Mouse (Mus musculus) midbrain, embryonic 14.5 days (tissue): Measurements from ENCODE around the gene Kif19a. TPM values are rescaled to one million over a fixed set of nuclear protein-coding genes. Genes with fewer than 3 reads are reported as not detected.
A peak's percentile ranks its signal among the peaks of the same experiment; 100 is the strongest.

Experiments
- ATAC-seq: fragments of 200-750 bp; cut with Nextera tagmentation; 2 replicates; pipeline ENCODE4 v1.8.0; 2017; ENCODE audit warnings: moderate number of reproducible peaks, moderate library complexity; ENCODE audit not compliant: low FRiP score, low TSS enrichment
- DNase-seq: peaks from one replicate; pipeline ENCODE4 v3.0.0-alpha.2; 2015
- H3K27ac ChIP-seq: fragments of 300-500 bp; sonication (generic); replicated peaks from 2 replicates; pipeline ENCODE4 v1.5.1; 2014; ENCODE audit warnings: mild to moderate bottlenecking, low read depth, low read length, moderate library complexity
- H3K27me3 ChIP-seq: fragments of 300-500 bp; sonication (generic); 2 replicates; pipeline ENCODE4 v1.6.1; 2014; ENCODE audit warnings: low read length, control low read depth, mixed read lengths; ENCODE audit not compliant: control insufficient read depth, insufficient read depth
- H3K36me3 ChIP-seq: fragments of 300-500 bp; sonication (generic); 2 replicates; pipeline ENCODE4 v1.6.1; 2014; ENCODE audit warnings: low read length, control low read depth; ENCODE audit not compliant: control insufficient read depth, insufficient read depth
- H3K4me1 ChIP-seq: fragments of 300-500 bp; sonication (generic); 2 replicates; pipeline ENCODE4 v1.6.1; 2014; ENCODE audit warnings: mild to moderate bottlenecking, antibody characterized with exemption, low read length, control low read depth; ENCODE audit not compliant: control insufficient read depth, insufficient read depth
- H3K4me2 ChIP-seq: fragments of 300-500 bp; sonication (generic); 2 replicates; pipeline ENCODE4 v1.6.1; 2014; ENCODE audit warnings: mild to moderate bottlenecking, low read length, moderate library complexity
- H3K4me3 ChIP-seq: fragments of 300-500 bp; sonication (generic); replicated peaks from 2 replicates; pipeline ENCODE4 v1.5.1; 2014; ENCODE audit warnings: low read depth, low read length
- H3K9ac ChIP-seq: fragments of 300-500 bp; sonication (generic); replicated peaks from 2 replicates; pipeline ENCODE4 v1.6.1; 2014; ENCODE audit warnings: mild to moderate bottlenecking, low read length, moderate library complexity
- H3K9me3 ChIP-seq: fragments of 300-500 bp; sonication (generic); 2 replicates; pipeline ENCODE4 v1.6.1; 2016; ENCODE audit warnings: low read length, control low read depth, mixed read lengths; ENCODE audit not compliant: control insufficient read depth
- WGBS: fragments of 180-500 bp; shearing (Covaris S2); extraction: QIAGEN DNeasy Blood & Tissue Kit; methylation state at CpG from one replicate; pipeline ENCODE4 v1.1.7; 2014; 5-methylcytosine and 5-hydroxymethylcytosine counted together
- polyA plus RNA-seq: library from polyadenylated mRNA; unstranded; fragments of >200 nt; fragmentation: Nextera tagmentation; extraction: Ambion mirVana; gene quantifications from 2 replicates; pipeline ENCODE4 v1.2.1, GENCODE M21; 2014

Gene Kif19a
- polyA plus RNA-seq, 1 experiment from 2014 or later, result 0.88 TPM

- H3K27ac ChIP-seq, result no peak overlapping the region
- no peak for ATAC-seq
- no peak for DNase-seq
These were observed 42.7 kb downstream of the Kif19a start for GRCm38 (mm10) chr11:114807686-114808427.

GRCm38 (mm10) chr11:114809371-114809770 is 44.2 kb downstream of the Kif19a start:
- H3K4me3 ChIP-seq, result no peak overlapping the region
- H3K4me2 ChIP-seq, result no peak overlapping the region
- 94% methylated on average over 1 of the region's 1 CpGs for WGBS
- DNase-seq, result no peak
- H3K4me1 ChIP-seq, result peaks cover 6% of the 10 kb centered on the region; the same call in 1 of the 2 replicates
- no peak for ATAC-seq
- no peak overlapping the region for H3K27ac ChIP-seq
- H3K36me3 ChIP-seq, result no peaks in the 10 kb centered on the region
- H3K9me3 ChIP-seq, result no peaks in the 10 kb centered on the region
- no peaks in the 10 kb centered on the region for H3K27me3 ChIP-seq
- no peak overlapping the region for H3K9ac ChIP-seq

More at GRCm38 (mm10) chr11:114807686-114808427, 42.7 kb downstream of the Kif19a start:
- Histone ChIP-seq H3K4me2 (no peak overlapping the region), H3K9ac (no peak overlapping the region), H3K9me3 (no peaks in the 10 kb centered on the region), H3K4me1 (peaks cover 14% of the 10 kb centered on the region; the same call in 1 of the 2 replicates), H3K36me3 (no peaks in the 10 kb centered on the region), H3K27me3 (no peaks in the 10 kb centered on the region), H3K4me3 (no peak overlapping the region)
- WGBS, result 21% methylated on average over 14 of the region's 14 CpGs

GRCm38 (mm10) chr11:114810344-114810743 is 45.2 kb downstream of the Kif19a start:
- WGBS, result 21% methylated on average over 4 of the region's 4 CpGs
- no peak for ATAC-seq
- no peak for DNase-seq
- no peak overlapping the region for H3K4me2 ChIP-seq
- no peaks in the 10 kb centered on the region for H3K27me3 ChIP-seq
- no peaks in the 10 kb centered on the region for H3K36me3 ChIP-seq
- no peak overlapping the region for H3K9ac ChIP-seq
- H3K4me1 ChIP-seq, result peaks cover 6% of the 10 kb centered on the region; the same call in 1 of the 2 replicates
- no peak overlapping the region for H3K27ac ChIP-seq
- H3K9me3 ChIP-seq, result no peaks in the 10 kb centered on the region
- no peak overlapping the region for H3K4me3 ChIP-seq

GRCm38 (mm10) chr11:114812731-114813240 is 47.6 kb downstream of the Kif19a start:
- DNase-seq (peak; percentile 90), ATAC-seq (no peak; the same call in 1 of the 2 replicates)
- Histone ChIP-seq H3K27me3 (no peaks in the 10 kb centered on the region), H3K9ac (no peak overlapping the region), H3K36me3 (no peaks in the 10 kb centered on the region), H3K4me3 (no peak overlapping the region), H3K4me1 (no peaks in the 10 kb centered on the region), H3K4me2 (no peak overlapping the region), H3K9me3 (no peaks in the 10 kb centered on the region), H3K27ac (no peak overlapping the region)
- WGBS, result 17% methylated on average over 6 of the region's 6 CpGs

GRCm38 (mm10) chr11:114814873-114815592 is 49.8 kb downstream of the Kif19a start:
- no peak overlapping the region for H3K4me3 ChIP-seq
- DNase-seq, result no peak
- 81% methylated on average over 11 of the region's 11 CpGs for WGBS

GRCm38 (mm10) chr11:114816934-114817333 is 51.7 kb downstream of the Kif19a start:
- WGBS, result 89% methylated on average over 4 of the region's 4 CpGs
- no peak for ATAC-seq
- no peak overlapping the region for H3K27ac ChIP-seq
- H3K27me3 ChIP-seq, result no peaks in the 10 kb centered on the region
- no peaks in the 10 kb centered on the region for H3K9me3 ChIP-seq
- H3K36me3 ChIP-seq, result no peaks in the 10 kb centered on the region
- no peak overlapping the region for H3K4me3 ChIP-seq
- no peak overlapping the region for H3K9ac ChIP-seq
- DNase-seq, result no peak
- no peaks in the 10 kb centered on the region for H3K4me1 ChIP-seq
- H3K4me2 ChIP-seq, result no peak overlapping the region

More at GRCm38 (mm10) chr11:114814873-114815592, 49.8 kb downstream of the Kif19a start:
- no peaks in the 10 kb centered on the region for H3K9me3 ChIP-seq
- H3K27ac ChIP-seq, result no peak overlapping the region
- no peaks in the 10 kb centered on the region for H3K36me3 ChIP-seq
- no peak for ATAC-seq
- no peak overlapping the region for H3K4me2 ChIP-seq
- H3K9ac ChIP-seq, result no peak overlapping the region
- no peaks in the 10 kb centered on the region for H3K4me1 ChIP-seq
- H3K27me3 ChIP-seq, result no peaks in the 10 kb centered on the region

- Histone ChIP-seq H3K27ac (no peak overlapping the region), H3K36me3 (no peaks in the 10 kb centered on the region), H3K9ac (no peak overlapping the region), H3K4me3 (no peak overlapping the region), H3K27me3 (no peaks in the 10 kb centered on the region), H3K4me2 (no peak overlapping the region), H3K4me1 (peaks cover 4% of the 10 kb centered on the region; the same call in 1 of the 2 replicates), H3K9me3 (no peaks in the 10 kb centered on the region)
- no peak for ATAC-seq
- 97% methylated on average over 7 of the region's 7 CpGs for WGBS
- DNase-seq, result no peak
These were observed 53.0 kb downstream of the Kif19a start for GRCm38 (mm10) chr11:114818185-114818584.

- H3K4me1 ChIP-seq, result peaks cover 8% of the 10 kb centered on the region; the same call in 1 of the 2 replicates
- H3K27me3 ChIP-seq, result no peaks in the 10 kb centered on the region
- no peaks in the 10 kb centered on the region for H3K36me3 ChIP-seq
- ATAC-seq, result no peak
- H3K4me3 ChIP-seq, result no peak overlapping the region
- H3K27ac ChIP-seq, result no peak overlapping the region
- 25% methylated on average over 2 of the region's 2 CpGs for WGBS
- no peaks in the 10 kb centered on the region for H3K9me3 ChIP-seq
- H3K4me2 ChIP-seq, result no peak overlapping the region
- no peak for DNase-seq
- H3K9ac ChIP-seq, result no peak overlapping the region
These were observed 53.9 kb downstream of the Kif19a start for GRCm38 (mm10) chr11:114819110-114819509.
